Mouse (Mus musculus) embryonic facial prominence, embryonic 11.5 days (tissue): ENCODE measurements around the gene Zdhhc25. TPM values are rescaled to one million over a fixed set of nuclear protein-coding genes. Genes with fewer than 3 reads are reported as not detected.

ENCODE experiments used
- polyA plus RNA-seq: library from polyadenylated mRNA; unstranded; fragments of >200 nt; fragmentation: Nextera tagmentation; extraction: Ambion mirVana; gene quantifications from 2 replicates; pipeline ENCODE4 v1.2.1, GENCODE M21; 2014

The Zdhhc25 gene
- polyA plus RNA-seq, 1 experiment from 2014 or later: not detected

Other genes starting within 250 kb of the Zdhhc25 start
- 24.0 and 24.3 TPM in 2 replicates for gene Brd1, start 133.9 kb downstream of the Zdhhc25 start, polyA plus RNA-seq
- gene Zbed4, start 151.4 kb downstream of the Zdhhc25 start, polyA plus RNA-seq: 35.8 and 36.7 TPM in 2 replicates
- gene Alg12, start 219.0 kb downstream of the Zdhhc25 start, polyA plus RNA-seq: 11.0 and 11.3 TPM in 2 replicates
- gene Creld2, start 219.3 kb downstream of the Zdhhc25 start, polyA plus RNA-seq: 76.6 and 77.6 TPM in 2 replicates